Mouse (Mus musculus) MEL (cell line): ENCODE measurements around the gene Arf4. TPM values are rescaled to one million over a fixed set of nuclear protein-coding genes. Genes with fewer than 3 reads are reported as not detected.
"Not testable (repeated sequence)": the region's sequence is repeated elsewhere in the genome, so short reads cannot be mapped to it uniquely, and the experiment has no call there.

ENCODE experiments used
- DNase-seq: peaks from one replicate; pipeline ENCODE4 v3.0.0; 2011; ENCODE audit warnings: low read depth, low spot score
- H3K27ac ChIP-seq: 2 replicates; pipeline ENCODE4 v1.5.1; 2012; ENCODE audit warnings: low read depth, mild to moderate bottlenecking, control low read depth, low read length, moderate library complexity; ENCODE audit not compliant: control insufficient read depth
- H3K27me3 ChIP-seq, 2 experiments: fragments of 150-350 bp in 1 of 2; sonication (generic) in 1 of 2; 2 replicates each; pipeline ENCODE4 v1.6.1; 2012; ENCODE audit warnings: low read length in 2 of 2, mild to moderate bottlenecking in 2 of 2, improper control_type of control experiment in 1 of 2, moderate library complexity in 1 of 2; ENCODE audit not compliant: insufficient read depth in 2 of 2, control insufficient read depth in 1 of 2
- H3K36me3 ChIP-seq, 2 experiments: 2 replicates each; pipeline ENCODE4 v1.6.1; 2012 to 2014; ENCODE audit warnings: low read length in 2 of 2, improper control_type of control experiment in 1 of 2, inconsistent platforms in 1 of 2, mild to moderate bottlenecking in 1 of 2; ENCODE audit not compliant: insufficient read depth in 2 of 2, control insufficient read depth in 1 of 2
- H3K4me1 ChIP-seq, 2 experiments: fragments of 150-350 bp in 1 of 2; sonication (generic) in 1 of 2; 2 replicates each; pipeline ENCODE4 v1.6.1; 2012; ENCODE audit warnings: low read length in 2 of 2, improper control_type of control experiment in 1 of 2, mild to moderate bottlenecking in 1 of 2; ENCODE audit not compliant: insufficient read depth in 2 of 2, control insufficient read depth in 1 of 2
- H3K4me3 ChIP-seq, 2 experiments: fragments of 150-350 bp in 1 of 2; sonication (generic) in 1 of 2; 2 replicates each; pipeline ENCODE4 v1.5.1; 2012; ENCODE audit warnings: low read depth in 2 of 2, low read length in 2 of 2, mild to moderate bottlenecking in 2 of 2, moderate library complexity in 2 of 2, control low read depth in 1 of 2, improper control_type of control experiment in 1 of 2; ENCODE audit not compliant: control insufficient read depth in 1 of 2, insufficient read depth in 1 of 2
- H3K79me2 ChIP-seq: 2 replicates; pipeline ENCODE4 v1.6.1; 2012; ENCODE audit warnings: mild to moderate bottlenecking, low read length, moderate library complexity; ENCODE audit not compliant: control insufficient read depth, poor library complexity, insufficient read depth
- H3K9ac ChIP-seq: 2 replicates; pipeline ENCODE4 v1.6.1; 2012; ENCODE audit warnings: low read depth, mild to moderate bottlenecking, control low read depth, low read length, moderate library complexity; ENCODE audit not compliant: control insufficient read depth, poor library complexity, severe bottlenecking
- H3K9me3 ChIP-seq: fragments of 150-350 bp; sonication (generic); replicated peaks from 2 replicates; pipeline ENCODE4 v1.6.1; 2012; ENCODE audit warnings: mild to moderate bottlenecking, low read length, improper control_type of control experiment, moderate library complexity; ENCODE audit not compliant: insufficient read depth
- CTCF ChIP-seq, 3 experiments: IDR thresholded peaks in 2 of 3; conservative IDR thresholded peaks in 1 of 3; 2 replicates each; pipeline ENCODE4 v1.5.1; 2011 to 2012; ENCODE audit warnings: low read length in 3 of 3, low read depth in 2 of 3, mild to moderate bottlenecking in 2 of 3, improper control_type of control experiment in 1 of 3, inconsistent platforms in 1 of 3, mixed read lengths in 1 of 3, moderate library complexity in 1 of 3; ENCODE audit not compliant: control insufficient read depth in 1 of 3, insufficient read depth in 1 of 3, poor library complexity in 1 of 3, severe bottlenecking in 1 of 3
- RAD21 ChIP-seq: IDR thresholded peaks from 2 replicates; pipeline ENCODE4 v1.6.1; 2011; ENCODE audit warnings: mild to moderate bottlenecking, low read depth, low read length, improper control_type of control experiment
- SMC3 ChIP-seq: IDR thresholded peaks from 2 replicates; pipeline ENCODE4 v1.6.1; 2011; ENCODE audit warnings: low read depth, low read length, improper control_type of control experiment
- ZC3H11A ChIP-seq: IDR thresholded peaks from 2 replicates; pipeline ENCODE4 v1.6.1; 2012; ENCODE audit warnings: low read depth, mild to moderate bottlenecking, inconsistent platforms, low read length, improper control_type of control experiment
- polyA plus RNA-seq, 2 experiments: library from polyadenylated mRNA; stranded (reverse) in 1 of 2; unstranded in 1 of 2; fragments of >175 nt in 1 of 2; fragments of >200 nt in 1 of 2; gene quantifications; 2 replicates each; pipeline versions ENCODE4 v1.2.1 to v1.2.4; 2012; ENCODE audit warnings: low replicate concordance in 2 of 2, low read depth in 1 of 2; ENCODE audit not compliant: insufficient read length in 2 of 2, insufficient read depth in 1 of 2, missing spikeins in 1 of 2
- total RNA-seq: library from RNA; depleted of rRNA; stranded (reverse); fragments of 300-350 nt; gene quantifications from 2 replicates; pipeline ENCODE4 v1.2.3, GENCODE M21; 2012; rRNA removed

Gene Arf4
- total and polyA plus RNA-seq, 3 experiments = 50.9 to 87.6 TPM; not detected in 1

GRCm38 (mm10) chr14:26705246-26705645 lies 67.4 kb downstream of the Arf4 start:
- peak; percentile 55 for TF ChIP-seq SMC3
- peak; percentile 39 for TF ChIP-seq RAD21
- peak; percentile 40 for TF ChIP-seq ZC3H11A
- TF ChIP-seq CTCF (IDR thresholded peaks at IDR 0.05 in 2 of 3, conservative IDR thresholded peaks at IDR 0.05 in 1 of 3; ENCODE audit: control insufficient read depth in 1 of 3, insufficient read depth in 1 of 3, low read depth in 2 of 3, low read length in 3 of 3, poor library complexity in 1 of 3, severe bottlenecking in 1 of 3) = peak in 2 of 3 experiments; percentile 18 to 42; a peak in 2 of 6 replicates
- peak; percentile 41 for DNase-seq

More at GRCm38 (mm10) chr14:26705246-26705645, 67.4 kb downstream of the Arf4 start:
- peaks cover 6 to 17% of the 10 kb centered on the region in 2 experiments for H3K27me3 ChIP-seq
- not testable (repeated sequence) for H3K9me3 ChIP-seq, H3K27ac ChIP-seq, H3K9ac ChIP-seq, H3K4me1 ChIP-seq, H3K79me2 ChIP-seq, H3K36me3 ChIP-seq, H3K4me3 ChIP-seq

Other genes with a start within 250 kb of the Arf4 start
- 21.4 and 23.7 TPM in 2 replicates for gene Slmap, start 103.1 kb upstream of the Arf4 start, total RNA-seq
- gene Slmap, start 103.1 kb upstream of the Arf4 start, polyA plus RNA-seq = 10 to 100 TPM in 1 of 2 experiments, not detected in 1; 41.9 TPM
- 13.1 and 14.6 TPM in 2 replicates for gene Dennd6a, start 64.2 kb upstream of the Arf4 start, total RNA-seq
- gene Dennd6a, start 64.2 kb upstream of the Arf4 start, polyA plus RNA-seq = 10 to 100 TPM; 13.6 to 40.0 TPM
- 15.7 and 18.0 TPM in 2 replicates for gene Pde12, start 31.8 kb downstream of the Arf4 start, total RNA-seq
- 10 to 100 TPM in 1 of 2 experiments, not detected in 1; 19.8 TPM for gene Pde12, start 31.8 kb downstream of the Arf4 start, polyA plus RNA-seq
- gene Dnah12, start 55.2 kb downstream of the Arf4 start, total RNA-seq = 0.04 and 0.10 TPM in 2 replicates
- gene Dnah12, start 55.2 kb downstream of the Arf4 start, polyA plus RNA-seq = under 1 TPM in 1 of 2 experiments, not detected in 1; 0.10 TPM